Mouse (Mus musculus): ENCODE measurements around the gene Tent4a.
A peak's percentile ranks its signal among the peaks of the same experiment; 100 is the strongest.

The Tent4a gene

DNA sequence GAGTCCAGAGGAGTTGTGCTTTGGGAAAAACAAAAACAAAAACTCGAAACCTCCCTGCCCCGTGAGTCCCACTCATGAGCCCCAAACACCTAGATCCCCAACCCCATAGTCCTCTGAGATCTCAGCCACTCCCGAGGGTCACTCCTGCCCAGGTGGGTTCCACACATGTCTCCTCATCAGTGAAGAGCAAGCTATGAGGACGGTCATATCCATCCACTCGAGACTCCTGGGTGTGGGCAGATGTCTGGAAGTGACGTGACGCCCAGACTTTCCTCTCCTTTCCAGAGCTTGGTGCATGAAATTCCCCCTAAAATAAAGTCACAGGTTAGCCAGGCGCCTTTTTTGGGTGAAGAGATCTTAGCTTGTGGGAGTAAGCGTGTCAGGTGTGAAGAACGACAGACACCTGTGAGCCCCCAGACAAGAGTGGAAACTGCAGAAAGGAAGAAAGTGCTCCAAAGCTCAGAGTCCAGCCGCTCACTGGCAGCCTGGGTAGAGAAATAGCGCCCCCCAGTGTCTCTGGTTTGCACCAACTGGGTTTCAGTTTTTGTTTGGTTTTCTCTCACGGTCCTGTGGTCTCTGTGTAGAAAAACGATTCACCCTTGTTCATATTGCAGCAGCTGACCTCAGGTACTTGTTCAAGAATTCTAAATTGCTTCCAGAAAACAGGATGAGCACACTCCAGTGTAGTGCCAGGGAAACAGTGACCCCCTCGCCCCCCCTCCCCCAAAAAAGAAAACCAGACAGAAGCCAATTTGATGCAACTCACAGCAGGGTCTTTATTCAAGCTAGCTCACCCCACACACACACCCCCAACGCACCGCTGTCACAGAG is 73.6 kb downstream of the Tent4a start:
- peak; percentile 45 to 67 for DNase-seq

GRCm38 (mm10) chr13:69459657-69460458 is 74.6 kb downstream of the Tent4a start:
- peak; percentile 65 to 67 for DNase-seq

DNA sequence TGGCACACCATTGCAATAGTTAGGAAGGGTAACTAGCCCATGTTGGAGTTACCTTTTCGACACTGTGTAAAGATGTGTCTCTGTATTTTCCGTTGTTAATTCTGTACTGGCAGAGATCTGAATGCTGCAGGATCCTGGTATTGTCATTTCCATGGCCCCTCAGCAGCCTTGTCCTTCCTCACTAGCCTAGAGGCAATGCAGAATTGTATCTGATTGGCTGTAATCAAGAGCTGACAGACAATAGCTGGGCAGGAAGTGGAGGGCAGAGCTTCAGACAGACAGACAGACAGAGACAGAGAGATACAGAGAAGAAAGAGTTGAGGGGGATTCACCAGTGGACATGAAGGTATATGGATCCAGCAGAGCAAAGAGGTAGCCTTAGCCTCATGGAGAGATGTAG is 75.5 kb downstream of the Tent4a start:
- no peak for DNase-seq

GRCm38 (mm10) chr13:69458461-69458860 is 76.0 kb downstream of the Tent4a start:
- no peak for DNase-seq

GRCm38 (mm10) chr13:69457105-69457504 is 77.3 kb downstream of the Tent4a start:
- DNase-seq = no peak

DNA sequence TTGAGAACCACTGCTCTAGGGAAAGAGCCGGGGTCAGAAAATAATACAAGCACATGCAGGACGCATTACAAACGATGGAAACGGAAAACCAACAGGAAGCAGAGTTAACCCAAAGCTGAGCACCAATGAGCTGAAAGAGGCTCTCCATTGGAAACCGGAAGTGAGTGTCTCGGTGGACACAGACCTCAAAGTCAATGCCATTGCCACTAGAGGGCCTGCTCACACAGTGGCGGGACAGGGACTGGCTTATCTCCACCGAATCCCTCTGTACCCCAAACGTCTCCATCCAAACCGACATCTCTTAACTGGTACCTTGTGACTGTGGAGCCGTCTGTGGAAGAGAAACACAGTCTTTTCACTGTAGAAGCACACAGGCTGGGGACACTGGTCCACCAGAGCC is 77.8 kb downstream of the Tent4a start:
- no peak for DNase-seq

GRCm38 (mm10) chr13:69455476-69456175 is 78.8 kb downstream of the Tent4a start:
- DNase-seq = no peak
